Mouse (Mus musculus) erythroblast, embryonic 14.5 days (primary cell): Measurements from ENCODE around the gene Lrrfip1. TPM values are rescaled to one million over a fixed set of nuclear protein-coding genes. Genes with fewer than 3 reads are reported as not detected.

ENCODE experiments used
- H3K27me3 ChIP-seq: 2 replicates; pipeline ENCODE4 v1.6.1; 2012; ENCODE audit warnings: inconsistent platforms; ENCODE audit not compliant: control insufficient read depth
- H3K36me3 ChIP-seq: 2 replicates; pipeline ENCODE4 v1.6.1; 2012; ENCODE audit warnings: mild to moderate bottlenecking, inconsistent platforms; ENCODE audit not compliant: control insufficient read depth
- H3K4me1 ChIP-seq: 2 replicates; pipeline ENCODE4 v1.6.1; 2012; ENCODE audit warnings: inconsistent platforms; ENCODE audit not compliant: control insufficient read depth
- H3K4me3 ChIP-seq: replicated peaks from 2 replicates; pipeline ENCODE3; 2012; ENCODE audit warnings: moderate library complexity, mild to moderate bottlenecking, inconsistent platforms
- H3K9me3 ChIP-seq: 2 replicates; pipeline ENCODE4 v1.6.1; 2012; ENCODE audit warnings: low read length, inconsistent platforms, mixed read lengths; ENCODE audit not compliant: control insufficient read depth
- GATA1 ChIP-seq: IDR thresholded peaks from 2 replicates; pipeline ENCODE4 v1.6.1; 2012; ENCODE audit warnings: low read length, inconsistent platforms, mixed read lengths
- TAL1 ChIP-seq: IDR thresholded peaks from 3 replicates; pipeline ENCODE4 v1.6.1; 2012; ENCODE audit warnings: low read length, inconsistent platforms, mixed read lengths
- polyA plus RNA-seq: library from polyadenylated mRNA; stranded (reverse); fragments of >175 nt; gene quantifications from 2 replicates; pipeline ENCODE4 v1.2.3, GENCODE M21; 2012

Gene Lrrfip1
- polyA plus RNA-seq, 1 experiment, result 0.03 TPM

DNA sequence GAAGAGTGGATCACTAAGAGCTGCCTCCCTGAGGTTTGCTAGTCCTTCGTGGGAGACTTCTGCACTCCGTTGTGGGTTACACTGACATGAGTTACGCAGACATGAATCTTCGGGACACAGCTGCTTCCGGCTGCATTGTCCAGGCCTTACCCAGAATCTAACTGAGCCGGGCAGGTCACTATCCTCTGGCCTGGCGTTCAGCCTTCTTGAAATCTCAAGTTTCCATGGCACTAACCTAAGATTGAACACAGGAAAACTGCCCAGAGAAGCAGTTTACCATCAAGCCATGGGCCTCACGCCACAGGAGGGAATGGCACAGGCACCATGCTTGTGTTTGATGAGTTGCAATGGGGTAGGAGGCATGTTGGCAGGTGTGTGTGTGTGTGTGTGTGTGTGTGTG, 85.8 kb downstream of the Lrrfip1 start:
- no peaks in the 10 kb centered on the region for H3K36me3 ChIP-seq
- no peaks in the 10 kb centered on the region for H3K4me1 ChIP-seq
- no peaks in the 10 kb centered on the region for H3K9me3 ChIP-seq
- no peak overlapping the region for H3K4me3 ChIP-seq
- no peaks in the 10 kb centered on the region for H3K27me3 ChIP-seq
- no peak for TF ChIP-seq TAL1

DNA sequence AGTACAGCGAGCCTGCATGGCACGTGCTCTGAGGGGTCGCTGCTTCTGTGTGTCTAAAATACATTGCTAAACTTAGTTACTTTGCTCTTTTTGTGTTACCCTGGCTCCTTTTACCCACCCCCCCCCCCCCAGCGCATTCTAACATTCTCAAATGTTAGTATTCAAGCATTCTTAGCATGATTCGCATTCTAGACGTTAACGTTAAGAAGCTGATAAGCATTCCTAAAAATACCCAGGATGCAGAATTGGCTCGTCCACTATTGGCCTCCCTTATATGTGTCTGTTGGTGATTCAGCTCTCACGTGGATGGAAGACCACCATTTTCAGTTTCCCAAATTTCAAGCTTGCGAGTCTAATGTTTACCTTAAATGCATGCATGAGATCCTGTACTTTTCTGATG, 86.5 kb downstream of the Lrrfip1 start:
- no peaks in the 10 kb centered on the region for H3K9me3 ChIP-seq
- H3K4me3 ChIP-seq, result no peak overlapping the region
- no peak for TF ChIP-seq GATA1
- no peak for TF ChIP-seq TAL1
- H3K36me3 ChIP-seq, result no peaks in the 10 kb centered on the region
- no peaks in the 10 kb centered on the region for H3K4me1 ChIP-seq
- H3K27me3 ChIP-seq, result no peaks in the 10 kb centered on the region

DNA sequence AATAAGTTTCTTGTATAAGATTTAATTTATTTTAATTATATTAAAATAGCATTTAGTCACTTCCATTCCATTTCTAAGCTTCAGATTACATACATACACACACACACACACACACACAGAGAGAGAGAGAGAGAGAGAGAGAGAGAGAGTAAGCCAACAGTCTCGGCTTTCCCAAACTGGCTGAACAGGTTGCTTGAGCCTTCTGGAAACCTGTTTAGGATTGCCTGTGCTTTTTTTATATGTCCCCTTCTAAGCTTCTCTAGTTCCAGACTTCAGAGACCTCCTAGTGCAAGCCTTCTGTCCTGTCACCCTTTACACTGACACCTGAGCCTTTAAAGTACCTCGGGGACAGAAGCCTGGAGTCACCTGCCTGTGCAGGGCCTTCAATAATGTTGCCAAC, 87.1 kb downstream of the Lrrfip1 start:
- TF ChIP-seq TAL1, result no peak
- no peak for TF ChIP-seq GATA1
- Histone ChIP-seq H3K9me3 (no peaks in the 10 kb centered on the region), H3K4me1 (no peaks in the 10 kb centered on the region)

DNA sequence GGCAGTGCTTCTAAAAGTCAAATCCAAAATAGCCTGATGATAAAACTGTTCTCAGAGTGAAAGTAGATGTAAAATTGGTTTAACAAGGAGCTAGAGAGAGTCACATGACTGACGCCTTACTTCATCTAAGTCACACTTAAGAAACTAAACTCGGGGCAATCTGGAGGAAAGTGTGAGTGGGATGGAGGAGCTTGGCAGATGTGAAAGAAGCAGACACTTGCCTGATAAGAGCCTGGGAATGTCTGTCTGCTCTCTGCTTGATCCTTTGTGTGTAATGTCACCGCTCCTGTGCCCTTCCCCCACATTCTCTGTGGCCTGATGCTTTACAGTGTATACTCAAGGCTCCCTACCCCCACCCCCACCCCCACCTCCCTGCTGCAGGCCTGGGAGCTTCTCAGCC, 87.8 kb downstream of the Lrrfip1 start:
- no peaks in the 10 kb centered on the region for H3K27me3 ChIP-seq
- H3K4me3 ChIP-seq, result no peak overlapping the region
- H3K9me3 ChIP-seq, result no peaks in the 10 kb centered on the region
- no peaks in the 10 kb centered on the region for H3K36me3 ChIP-seq
- no peaks in the 10 kb centered on the region for H3K4me1 ChIP-seq
- TF ChIP-seq GATA1 (no peak), TAL1 (no peak)

More for the DNA sequence above, 87.1 kb downstream of the Lrrfip1 start:
- Histone ChIP-seq H3K36me3 (no peaks in the 10 kb centered on the region), H3K4me3 (no peak overlapping the region), H3K27me3 (no peaks in the 10 kb centered on the region)

DNA sequence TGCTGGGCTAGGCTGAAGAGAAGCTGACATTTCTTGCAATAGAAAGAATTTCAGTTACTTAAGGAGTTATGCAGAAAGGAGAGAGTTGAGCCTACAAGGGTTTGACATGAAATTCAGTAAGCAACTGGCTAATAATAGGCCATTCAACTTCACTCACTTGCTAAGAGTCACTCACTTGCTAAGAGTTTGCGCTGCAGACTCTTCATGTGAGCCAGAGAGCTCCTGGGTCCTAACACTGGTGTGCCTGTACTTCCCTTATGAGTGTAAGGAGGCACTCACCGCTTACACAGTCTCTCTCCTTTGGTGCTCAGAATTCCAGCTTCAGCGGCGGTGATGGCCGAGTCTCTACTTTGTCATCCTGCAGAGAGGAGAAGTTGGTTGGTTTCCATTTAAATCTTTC, 88.2 kb downstream of the Lrrfip1 start:
- no peaks in the 10 kb centered on the region for H3K36me3 ChIP-seq
- TF ChIP-seq GATA1 (no peak), TAL1 (no peak)
- H3K4me3 ChIP-seq, result no peak overlapping the region
- H3K27me3 ChIP-seq, result no peaks in the 10 kb centered on the region
- H3K9me3 ChIP-seq, result no peaks in the 10 kb centered on the region
- H3K4me1 ChIP-seq, result no peaks in the 10 kb centered on the region

DNA sequence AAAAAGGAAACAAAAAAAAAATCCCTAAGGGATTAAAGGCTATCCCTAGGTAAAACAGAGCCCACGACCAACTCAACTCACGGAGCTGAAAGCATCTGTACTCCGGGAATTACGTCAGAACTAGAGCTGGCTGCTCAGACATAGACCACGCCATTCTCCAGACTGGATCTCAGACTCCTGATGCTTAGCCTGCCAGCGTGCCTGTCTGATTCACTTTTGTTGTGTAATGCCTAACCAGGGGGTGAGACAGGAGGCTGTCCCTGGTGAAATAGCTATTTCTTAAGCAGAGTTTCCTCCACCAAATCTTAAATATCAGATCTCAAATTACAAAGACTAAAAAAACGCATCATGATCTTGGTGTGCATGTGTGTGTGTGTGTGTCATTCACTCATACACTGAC, 89.5 kb downstream of the Lrrfip1 start:
- Histone ChIP-seq H3K27me3 (no peaks in the 10 kb centered on the region), H3K9me3 (no peaks in the 10 kb centered on the region), H3K36me3 (no peaks in the 10 kb centered on the region), H3K4me1 (no peaks in the 10 kb centered on the region), H3K4me3 (no peak overlapping the region)
- no peak for TF ChIP-seq GATA1
- TF ChIP-seq TAL1, result no peak

DNA sequence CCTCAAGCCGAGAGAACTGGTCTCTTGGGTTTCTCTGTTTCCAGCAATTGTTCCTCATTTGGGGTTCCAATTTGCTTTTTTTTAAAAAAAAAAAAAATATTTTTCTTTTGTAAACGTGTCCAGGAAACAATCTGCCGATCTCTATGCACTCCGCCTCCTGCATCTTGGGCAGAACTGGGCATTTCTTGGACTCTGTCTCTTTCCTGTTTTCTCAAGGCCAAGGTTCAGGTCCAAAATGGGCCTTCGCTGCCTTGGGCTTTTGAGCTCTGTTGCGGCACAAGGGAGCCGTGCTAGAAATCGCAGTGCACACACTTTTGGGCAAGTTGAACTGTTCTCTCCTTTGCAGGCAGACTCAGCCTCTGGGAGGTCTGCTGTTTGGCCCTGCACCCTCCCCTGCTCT, 90.4 kb downstream of the Lrrfip1 start:
- no peaks in the 10 kb centered on the region for H3K9me3 ChIP-seq
- no peak overlapping the region for H3K4me3 ChIP-seq
- TF ChIP-seq GATA1 (no peak), TAL1 (no peak)
- no peaks in the 10 kb centered on the region for H3K36me3 ChIP-seq
- no peaks in the 10 kb centered on the region for H3K4me1 ChIP-seq
- H3K27me3 ChIP-seq, result no peaks in the 10 kb centered on the region

DNA sequence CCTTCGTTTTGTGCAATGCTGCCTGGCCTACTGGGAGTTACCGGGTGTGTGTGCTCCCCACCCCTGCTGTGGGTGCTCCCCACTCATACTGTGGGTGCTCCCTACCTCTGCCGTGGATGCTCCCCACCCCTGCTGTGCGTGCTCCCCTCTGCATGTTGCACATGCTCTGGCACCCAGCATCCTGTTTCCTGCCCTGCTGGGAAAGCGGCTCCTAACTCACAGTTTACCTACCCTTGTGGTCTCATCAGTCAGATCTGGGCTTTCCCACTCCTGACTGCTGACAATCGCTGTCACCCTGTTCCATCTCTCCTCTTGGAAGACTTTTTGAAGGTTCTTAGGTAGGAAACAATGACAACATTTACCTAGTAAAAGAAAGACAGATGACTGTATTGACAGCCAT, 91.9 kb downstream of the Lrrfip1 start:
- Histone ChIP-seq H3K4me3 (no peak overlapping the region), H3K27me3 (no peaks in the 10 kb centered on the region), H3K4me1 (no peaks in the 10 kb centered on the region), H3K36me3 (no peaks in the 10 kb centered on the region), H3K9me3 (no peaks in the 10 kb centered on the region)
- no peak for TF ChIP-seq GATA1
- TF ChIP-seq TAL1, result no peak

DNA sequence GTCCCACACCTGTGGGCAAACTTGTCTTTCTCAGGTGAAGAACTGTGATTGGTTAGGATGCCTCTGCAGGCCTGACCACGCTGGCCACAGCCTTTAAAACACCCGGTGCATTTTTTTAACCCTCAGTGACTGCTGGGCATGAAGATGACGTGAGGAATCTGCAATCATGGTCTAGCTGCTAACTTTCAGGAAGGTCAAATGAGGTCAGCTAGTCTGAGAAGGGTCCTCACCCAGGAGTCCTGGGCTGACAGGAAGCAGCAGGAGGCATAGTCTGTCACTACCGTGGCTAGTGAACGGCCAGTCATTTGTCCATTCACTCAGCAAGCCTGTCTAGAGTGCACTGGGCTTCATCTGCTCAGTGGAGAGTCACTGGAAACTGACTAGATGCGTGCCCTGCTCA, 93.9 kb downstream of the Lrrfip1 start:
- no peaks in the 10 kb centered on the region for H3K27me3 ChIP-seq
- no peaks in the 10 kb centered on the region for H3K9me3 ChIP-seq
- no peak for TF ChIP-seq GATA1
- no peak for TF ChIP-seq TAL1
- no peak overlapping the region for H3K4me3 ChIP-seq
- no peaks in the 10 kb centered on the region for H3K4me1 ChIP-seq
- H3K36me3 ChIP-seq, result no peaks in the 10 kb centered on the region

DNA sequence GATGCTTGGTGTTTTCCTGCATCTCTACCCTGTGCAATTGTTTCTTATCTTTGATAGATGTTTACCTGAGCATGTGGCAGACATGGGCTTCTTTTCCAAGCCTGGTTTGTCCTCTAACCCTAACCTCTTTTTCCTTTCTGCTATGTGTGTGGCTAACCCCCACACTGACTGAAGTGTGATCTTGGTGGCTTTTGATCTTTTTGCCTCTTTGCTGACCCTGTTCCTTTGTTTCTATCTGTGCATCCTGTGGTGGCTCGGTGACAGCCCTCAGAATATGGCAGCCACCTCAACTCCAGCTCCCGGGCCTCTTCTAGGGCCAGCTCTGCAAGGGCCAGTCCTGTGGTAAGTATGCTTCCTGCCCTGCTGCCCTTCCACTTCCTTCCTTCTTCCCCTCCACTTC, 94.8 kb downstream of the Lrrfip1 start:
- H3K4me1 ChIP-seq, result no peaks in the 10 kb centered on the region
- no peak overlapping the region for H3K4me3 ChIP-seq
- no peak for TF ChIP-seq TAL1
- TF ChIP-seq GATA1, result no peak
- H3K27me3 ChIP-seq, result no peaks in the 10 kb centered on the region
- H3K9me3 ChIP-seq, result no peaks in the 10 kb centered on the region
- H3K36me3 ChIP-seq, result no peaks in the 10 kb centered on the region
